Mouse (Mus musculus) E14TG2a.4 (cell line): ENCODE measurements around the gene Lrrc49.

Experiments
- CTCF ChIP-seq: conservative IDR thresholded peaks from 2 replicates; pipeline ENCODE4 v1.5.1; 2014; ENCODE audit warnings: low read length
- NANOG ChIP-seq: IDR thresholded peaks from 2 replicates; pipeline ENCODE4 v1.6.1; 2014; ENCODE audit warnings: borderline replicate concordance, low read length, mixed read lengths
- POU5F1 ChIP-seq: IDR thresholded peaks from 2 replicates; pipeline ENCODE4 v1.6.1; 2014; ENCODE audit warnings: low read length, borderline replicate concordance

DNA sequence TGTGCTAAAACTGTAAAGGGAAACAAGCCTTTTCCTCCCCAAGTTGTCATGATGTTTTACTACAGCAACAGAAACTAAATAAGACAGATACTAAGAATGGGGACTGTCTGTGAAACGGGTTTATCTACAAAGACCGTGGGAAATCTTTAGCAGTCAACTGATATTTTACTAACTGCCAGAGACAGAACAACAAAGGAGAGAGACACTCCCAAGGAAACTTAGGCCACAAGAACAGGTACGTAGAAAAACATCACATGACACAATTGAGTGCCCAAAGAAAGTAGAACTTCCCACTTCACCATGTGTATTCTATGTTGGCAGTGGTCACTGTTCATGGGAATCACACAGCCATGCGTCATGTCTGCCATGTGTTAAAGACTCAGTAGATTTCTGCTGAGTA lies 116.2 kb downstream of the Lrrc49 start:
- TF ChIP-seq CTCF = no peak
- TF ChIP-seq POU5F1 = no peak
- TF ChIP-seq NANOG = no peak
